Mouse (Mus musculus) liver, adult 2 months (tissue): Measurements from ENCODE around the gene Wnk4. TPM values are rescaled to one million over a fixed set of nuclear protein-coding genes. Genes with fewer than 3 reads are reported as not detected.

Experiments
- DNase-seq: peaks from one replicate; pipeline ENCODE4 v3.0.0-alpha.2; 2011; ENCODE audit warnings: low read depth, low spot score; ENCODE audit errors: extremely low read depth
- H3K27ac ChIP-seq: fragments of 200-500 bp; replicated peaks from 2 replicates; pipeline ENCODE4 v1.5.1; 2012; ENCODE audit warnings: low read depth, mild to moderate bottlenecking, control low read depth, inconsistent platforms, low read length; ENCODE audit not compliant: insufficient read depth
- H3K27me3 ChIP-seq: fragments of 200-500 bp; 2 replicates; pipeline ENCODE4 v1.6.1; 2012; ENCODE audit warnings: mild to moderate bottlenecking, moderate library complexity, low read length, inconsistent platforms; ENCODE audit not compliant: control insufficient read depth, insufficient read depth
- H3K36me3 ChIP-seq: fragments of 200-500 bp; 2 replicates; pipeline ENCODE4 v1.6.1; 2012; ENCODE audit warnings: low read length, inconsistent platforms; ENCODE audit not compliant: control insufficient read depth, insufficient read depth
- H3K4me1 ChIP-seq: fragments of 200-500 bp; 2 replicates; pipeline ENCODE4 v1.6.1; 2011; ENCODE audit warnings: low read length; ENCODE audit not compliant: control insufficient read depth, insufficient read depth
- H3K4me3 ChIP-seq: fragments of 200-500 bp; 2 replicates; pipeline ENCODE4 v1.5.1; 2011; ENCODE audit warnings: low read depth, mild to moderate bottlenecking, control low read depth, low read length, moderate library complexity; ENCODE audit not compliant: insufficient read depth
- H3K79me2 ChIP-seq: fragments of 200-500 bp; 2 replicates; pipeline ENCODE4 v1.6.1; 2012; ENCODE audit warnings: inconsistent platforms, mild to moderate bottlenecking, low read length, moderate library complexity; ENCODE audit not compliant: control insufficient read depth, insufficient read depth
- H3K9ac ChIP-seq: fragments of 200-500 bp; 2 replicates; pipeline ENCODE4 v1.6.1; 2012; ENCODE audit warnings: low read depth, mild to moderate bottlenecking, control low read depth, inconsistent platforms, low read length
- CTCF ChIP-seq: fragments of 200-500 bp; IDR thresholded peaks from 2 replicates; pipeline ENCODE4 v1.5.1; 2011; ENCODE audit warnings: low read depth, low read length, control low read depth
- POLR2A ChIP-seq: fragments of 200-500 bp; IDR thresholded peaks from 2 replicates; pipeline ENCODE4 v1.6.1; 2011; ENCODE audit warnings: low read length, control low read depth; ENCODE audit not compliant: insufficient read depth; ENCODE audit errors: extremely low read depth
- WGBS: fragments of 180-500 bp; shearing (Covaris S2); methylation state at CpG from one replicate; pipeline ENCODE4 v1.1.7; 2018; 5-methylcytosine and 5-hydroxymethylcytosine counted together
- polyA plus RNA-seq: library from polyadenylated mRNA; depleted of rRNA; stranded (reverse); fragments of >200 nt; gene quantifications from 2 replicates; pipeline ENCODE4 v1.2.3, GENCODE M21; 2012; rRNA removed
- total RNA-seq: library from RNA; depleted of rRNA; stranded (reverse); fragments of >200 nt; gene quantifications from 2 replicates; pipeline ENCODE4 v1.2.3, GENCODE M21; 2014; rRNA removed

Gene Wnk4
- total RNA-seq (0.37 and 0.40 TPM in 2 replicates), polyA plus RNA-seq (0.32 and 1.1 TPM in 2 replicates)

- peak within 1 kb of the TSS; percentile 69 for H3K27ac ChIP-seq
- H3K4me1 ChIP-seq, result peaks cover 10% of the 10 kb centered on the region
- peak within 1 kb of the TSS; percentile 80 for H3K9ac ChIP-seq
- DNase-seq, result peak; percentile 48
- H3K79me2 ChIP-seq, result no peaks in the 10 kb centered on the region
- no peaks in the 10 kb centered on the region; the same call in 1 of the 2 replicates for H3K36me3 ChIP-seq
- 2% methylated on average over 43 of the region's 43 CpGs for WGBS
- no peaks in the 10 kb centered on the region for H3K27me3 ChIP-seq
- TF ChIP-seq POLR2A, result peak; percentile 57
- TF ChIP-seq CTCF, result no peak
- H3K4me3 ChIP-seq, result peak within 1 kb of the TSS; percentile 80
Observed at GRCm38 (mm10) chr11:101259948-101260825, at the start of gene Wnk4. Wnk4 (plus strand) TSS chr11:101260567.

DNA sequence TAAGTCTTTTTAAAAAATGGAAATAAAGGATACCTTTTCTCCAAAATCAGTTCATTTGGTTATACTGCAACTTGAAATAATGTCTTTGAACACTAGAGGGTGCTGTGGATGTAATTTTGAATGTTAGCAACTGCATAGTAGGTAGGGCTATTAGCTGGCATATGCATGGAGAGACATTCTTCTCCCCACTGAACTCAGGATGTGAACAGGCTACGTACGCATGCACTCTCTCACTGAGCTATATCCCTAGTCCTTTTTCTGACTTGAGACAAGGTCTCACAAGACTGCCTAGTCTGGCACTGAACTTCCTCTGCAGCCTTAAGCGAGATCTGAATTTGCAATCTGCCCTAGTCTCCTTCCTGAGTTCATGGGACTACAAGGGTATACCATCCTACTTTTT, 48.4 kb upstream of the Wnk4 start:
- Histone ChIP-seq H3K36me3 (peaks cover 47% of the 10 kb centered on the region), H3K9ac (no peak overlapping the region), H3K79me2 (no peaks in the 10 kb centered on the region), H3K27ac (no peak overlapping the region), H3K27me3 (no peaks in the 10 kb centered on the region), H3K4me3 (no peak overlapping the region), H3K4me1 (no peaks in the 10 kb centered on the region)
- 51% methylated on average over 3 of the region's 3 CpGs for WGBS
- TF ChIP-seq CTCF (peak; percentile 42), POLR2A (no peak)
- DNase-seq, result peak; percentile 70

DNA sequence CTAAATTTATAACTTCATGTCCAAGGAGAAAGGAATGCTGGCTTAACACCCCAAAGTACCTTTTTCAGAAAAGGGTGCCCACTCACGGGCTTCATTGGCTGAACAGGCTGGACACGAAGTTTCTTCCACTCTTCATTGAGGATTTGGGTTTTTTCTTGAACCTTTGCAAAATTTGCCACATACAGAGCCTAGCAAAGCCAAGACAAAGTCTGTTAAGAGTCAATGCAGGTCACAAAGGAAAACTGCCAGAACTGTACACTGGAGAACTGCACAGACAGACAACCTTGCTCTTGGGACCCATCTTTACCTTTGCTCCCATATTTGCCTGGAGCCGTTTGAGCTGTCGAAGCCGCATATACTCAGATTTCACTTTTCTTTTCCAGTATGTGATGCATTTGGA, 43.4 kb upstream of the Wnk4 start:
- Histone ChIP-seq H3K79me2 (peaks cover 2% of the 10 kb centered on the region; the same call in 1 of the 2 replicates), H3K9ac (no peak overlapping the region), H3K27ac (no peak overlapping the region), H3K4me1 (no peaks in the 10 kb centered on the region), H3K36me3 (peaks cover 28% of the 10 kb centered on the region), H3K27me3 (no peaks in the 10 kb centered on the region), H3K4me3 (no peak overlapping the region)
- DNase-seq, result no peak
- no peak for TF ChIP-seq CTCF
- TF ChIP-seq POLR2A, result no peak
- WGBS, result 86% methylated on average over 5 of the region's 5 CpGs

GRCm38 (mm10) chr11:101218436-101219055, 41.8 kb upstream of the Wnk4 start:
- Histone ChIP-seq H3K9ac (no peak overlapping the region), H3K4me3 (no peak overlapping the region), H3K27ac (no peak overlapping the region), H3K36me3 (peaks cover 22% of the 10 kb centered on the region), H3K27me3 (no peaks in the 10 kb centered on the region), H3K79me2 (peaks cover 7% of the 10 kb centered on the region; the same call in 1 of the 2 replicates), H3K4me1 (no peaks in the 10 kb centered on the region)
- 89% methylated on average over 10 of the region's 10 CpGs for WGBS
- no peak for DNase-seq
- TF ChIP-seq POLR2A (no peak), CTCF (no peak)

DNA sequence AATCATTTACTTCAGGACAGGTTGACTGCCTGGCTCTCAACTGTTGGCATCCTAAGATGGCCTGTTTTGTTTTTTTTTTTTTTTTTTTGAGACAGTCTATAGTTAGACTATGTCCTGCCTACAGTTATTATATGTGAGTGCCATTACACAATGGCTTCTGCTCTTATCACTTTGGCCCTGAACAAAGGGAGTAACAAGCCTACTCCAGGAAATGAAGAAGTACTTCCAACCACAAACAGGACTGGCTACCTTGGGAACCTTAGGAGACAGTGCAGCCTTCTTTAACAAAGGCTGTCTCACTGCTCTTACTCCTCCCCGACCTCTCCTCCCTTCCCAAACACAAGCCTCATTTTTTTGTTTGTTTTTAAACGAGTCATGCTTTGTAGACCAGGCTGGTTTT, 39.5 kb upstream of the Wnk4 start:
- DNase-seq, result no peak
- Histone ChIP-seq H3K36me3 (peaks cover 15% of the 10 kb centered on the region), H3K4me1 (peaks cover 3% of the 10 kb centered on the region; the same call in 1 of the 2 replicates), H3K4me3 (no peak overlapping the region), H3K79me2 (peaks cover 16% of the 10 kb centered on the region), H3K9ac (no peak overlapping the region), H3K27ac (no peak overlapping the region), H3K27me3 (no peaks in the 10 kb centered on the region)
- TF ChIP-seq CTCF (no peak), POLR2A (no peak)
- 48% methylated on average over 2 of the region's 2 CpGs for WGBS
